Mouse (Mus musculus): Measurements from ENCODE around the gene Slc22a13. TPM values are rescaled to one million over a fixed set of nuclear protein-coding genes. Genes with fewer than 3 reads are reported as not detected.
A peak's percentile ranks its signal among the peaks of the same experiment; 100 is the strongest.
"Not testable (repeated sequence)": the region's sequence is repeated elsewhere in the genome, so short reads cannot be mapped to it uniquely, and the experiment has no call there.

Slc22a13 gene
- not detected for total RNA-seq (2022)

DNA sequence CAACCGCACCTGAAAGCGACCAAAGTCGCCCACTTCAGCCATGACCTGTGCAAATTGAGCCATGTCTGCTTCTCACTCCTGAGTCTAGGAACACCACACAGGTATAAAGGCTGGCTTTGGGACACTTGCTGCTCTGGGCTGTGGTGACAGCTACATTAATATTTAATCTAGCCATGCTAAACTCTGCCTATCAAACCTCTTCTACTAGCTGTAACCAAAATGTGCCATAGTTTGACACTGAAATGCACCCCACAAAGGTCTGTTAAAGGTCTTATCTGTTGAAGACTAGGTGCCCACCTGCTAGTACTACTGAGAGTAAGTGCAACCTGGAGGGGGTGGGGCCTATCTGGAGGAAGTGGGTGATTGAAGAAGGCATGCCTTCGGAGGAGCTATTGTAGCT is at the start of gene Slc22a13:
TSS of gene Slc22a13 (minus strand) at position 101 of the 400 bp plus-strand sequence.
- no peak for DNase-seq (ENCODE audit: low spot score in 2 of 2)

DNA sequence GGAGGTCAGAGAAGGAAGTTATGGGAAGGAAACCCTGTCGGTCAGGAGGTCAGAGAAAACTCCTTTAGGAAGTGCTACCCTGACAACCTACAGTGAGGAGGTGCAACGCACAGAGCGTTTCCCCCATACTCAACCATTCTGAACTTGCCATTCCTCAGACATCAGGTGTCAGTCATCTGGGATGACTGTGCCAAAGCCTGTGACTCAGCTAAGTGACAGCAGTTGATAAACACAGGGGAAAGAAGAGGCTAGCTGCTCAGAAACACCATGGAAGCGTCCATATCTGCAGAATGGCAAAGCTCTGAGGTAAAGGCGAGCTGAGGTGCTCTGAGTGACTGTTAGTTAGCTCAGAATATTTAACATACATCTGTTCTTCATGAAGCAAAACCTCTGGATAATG is 49.2 kb upstream of the Slc22a13 start:
- DNase-seq (ENCODE audit: low spot score in 2 of 2), result no peak

DNA sequence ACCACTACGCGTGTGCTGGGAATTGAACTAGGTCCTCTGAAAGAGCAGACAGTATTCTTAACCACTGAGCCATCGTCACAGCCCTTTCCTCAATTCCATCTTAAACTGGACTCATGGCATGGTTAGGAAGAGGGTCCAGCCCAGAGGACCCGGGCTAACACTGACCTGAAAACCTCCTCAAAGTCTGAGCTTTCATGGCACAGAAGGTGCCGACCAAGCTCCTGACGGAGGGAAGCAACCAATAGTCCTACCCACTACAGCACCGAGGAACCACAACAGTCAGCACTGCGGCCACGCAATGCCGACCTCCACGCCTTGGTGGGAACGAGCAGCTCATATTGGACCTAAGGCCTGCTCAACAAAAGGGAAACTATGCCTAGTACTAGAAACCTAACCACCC is 47.3 kb upstream of the Slc22a13 start:
- DNase-seq (ENCODE audit: low spot score in 2 of 2), result no peak

DNA sequence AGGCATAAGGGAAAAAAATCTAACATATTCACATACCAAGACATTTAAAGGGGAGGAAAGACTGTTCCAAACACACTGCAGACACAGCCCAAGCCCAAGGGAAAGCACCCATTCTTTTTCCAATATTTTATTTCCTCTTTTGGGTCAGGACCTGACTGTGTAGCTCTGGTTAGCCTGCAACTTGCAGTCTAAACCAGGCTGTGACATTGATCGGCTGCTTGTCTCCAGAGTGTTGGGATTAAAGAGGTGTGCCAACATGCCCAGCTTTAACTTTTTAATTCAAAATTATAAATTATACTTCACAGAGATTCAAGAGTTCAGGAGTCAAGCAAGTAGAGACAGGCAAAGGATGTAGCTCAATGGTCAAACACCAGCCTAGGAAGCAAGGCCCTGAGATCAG is 46.2 kb upstream of the Slc22a13 start:
- DNase-seq (ENCODE audit: low spot score in 2 of 2), result no peak

DNA sequence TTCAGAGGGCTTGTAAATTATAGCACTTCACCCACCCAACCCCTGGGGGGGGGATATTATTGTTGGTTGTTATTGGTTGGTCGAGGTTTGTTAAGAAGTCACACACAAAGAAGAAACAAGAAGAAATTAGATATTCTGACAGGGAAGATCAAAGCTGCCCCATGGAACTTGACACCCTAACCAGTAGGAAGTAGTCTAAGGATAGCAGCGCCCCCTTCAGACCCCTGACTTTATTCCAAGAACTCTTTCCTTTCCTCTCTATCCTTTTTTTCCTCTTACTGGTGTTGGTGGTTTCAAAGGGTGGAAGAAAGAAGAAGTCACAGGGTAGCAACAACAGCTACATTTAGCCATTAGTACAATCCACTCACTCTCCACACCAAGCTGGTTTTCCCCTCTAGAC is 45.3 kb upstream of the Slc22a13 start:
- DNase-seq (ENCODE audit: low spot score in 2 of 2), result no peak

DNA sequence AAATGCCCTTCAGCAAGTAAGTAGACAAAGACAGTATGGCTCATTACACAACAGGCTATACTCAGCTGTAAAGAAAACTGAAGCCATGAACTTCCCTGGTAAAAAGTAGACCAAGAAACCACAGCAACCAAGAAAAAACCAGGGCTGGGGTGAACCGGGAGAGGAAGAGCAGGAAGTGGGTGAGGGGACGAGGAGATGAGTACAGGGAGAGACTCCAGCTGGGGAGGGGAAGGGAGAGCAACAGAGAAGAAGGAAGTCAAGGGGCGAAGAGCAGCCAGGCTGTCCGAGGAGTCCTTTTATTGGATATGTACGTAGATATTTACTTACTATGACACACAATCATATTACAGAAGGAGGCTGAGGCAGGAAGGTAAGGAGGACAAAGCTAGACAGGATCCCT is 39.1 kb upstream of the Slc22a13 start:
- no peak for DNase-seq (ENCODE audit: low spot score in 2 of 2)

DNA sequence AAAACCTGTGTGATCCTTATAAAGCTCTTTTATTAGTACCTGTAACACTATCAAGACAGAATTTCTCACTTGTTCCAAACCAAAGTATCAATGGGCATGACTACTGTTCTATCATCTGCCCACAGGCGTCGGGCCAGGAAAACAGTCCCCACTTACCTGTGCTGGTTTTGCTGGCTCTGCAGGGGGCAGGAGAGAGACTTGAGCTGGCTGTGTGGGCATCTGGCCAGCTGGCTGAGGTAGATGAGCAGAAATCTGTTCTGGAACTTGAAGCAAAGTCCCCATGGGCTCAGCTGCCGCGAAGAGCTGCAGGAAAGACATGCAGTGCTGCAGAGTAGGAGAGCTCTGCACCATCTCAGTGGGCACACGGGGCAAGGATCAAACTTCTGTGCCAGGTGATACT is 37.9 kb upstream of the Slc22a13 start:
- DNase-seq (ENCODE audit: low spot score in 2 of 2), result peak in 1 of 2 experiments; percentile 40

DNA sequence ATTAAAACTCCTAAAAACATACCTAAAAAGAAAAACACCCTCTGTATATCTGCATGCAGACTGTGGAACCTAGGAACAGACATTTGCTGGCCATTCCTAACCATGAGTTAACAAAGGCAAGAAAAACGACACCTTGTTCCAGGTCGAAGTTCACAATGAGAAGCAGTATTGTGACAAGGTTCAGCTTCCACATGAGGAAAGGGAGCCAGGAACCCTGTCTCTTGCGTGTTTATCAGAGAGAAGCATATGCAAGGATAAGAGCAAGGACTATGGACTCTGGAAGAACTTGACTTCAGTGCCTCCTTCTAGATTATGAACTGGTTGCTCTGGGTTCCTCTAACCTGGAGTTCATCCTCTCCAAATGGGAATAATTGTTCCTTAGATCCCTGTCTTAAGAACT is 35.1 kb upstream of the Slc22a13 start:
- DNase-seq (ENCODE audit: low spot score in 2 of 2), result no peak

DNA sequence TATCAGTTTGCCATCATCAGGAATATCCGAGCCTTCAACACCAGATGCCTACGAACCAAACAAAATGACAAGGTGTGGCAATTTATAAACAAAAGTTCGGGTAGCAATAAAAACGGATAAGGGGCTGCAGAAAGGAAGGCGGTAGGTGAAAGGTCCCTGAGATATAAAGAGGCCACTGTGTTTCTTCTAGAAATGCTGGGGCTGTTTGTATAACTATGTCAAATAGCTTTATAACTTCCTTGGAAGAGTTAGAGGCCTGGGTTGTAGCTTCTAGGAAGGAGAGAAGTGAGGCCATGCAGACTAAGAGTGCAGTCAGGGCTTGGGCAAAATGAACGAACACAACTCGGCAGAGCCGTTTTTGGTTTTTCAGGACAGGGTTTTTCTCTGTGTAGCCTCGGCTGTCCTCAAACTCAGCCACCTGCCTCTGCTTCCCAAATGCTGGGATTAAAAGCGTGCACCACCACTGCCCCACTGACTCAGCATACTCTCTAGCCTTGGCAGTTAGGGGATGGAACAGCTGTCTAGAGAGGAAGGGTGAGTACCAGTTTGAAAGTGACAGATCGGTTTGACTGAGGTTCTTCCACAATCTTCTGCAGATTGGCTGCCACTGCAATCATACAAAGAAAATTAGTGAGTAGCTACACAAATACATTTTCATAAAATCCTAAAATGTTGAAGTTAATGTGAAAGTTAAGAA is 32.4 kb upstream of the Slc22a13 start:
- DNase-seq (ENCODE audit: low spot score in 2 of 2), result no peak

DNA sequence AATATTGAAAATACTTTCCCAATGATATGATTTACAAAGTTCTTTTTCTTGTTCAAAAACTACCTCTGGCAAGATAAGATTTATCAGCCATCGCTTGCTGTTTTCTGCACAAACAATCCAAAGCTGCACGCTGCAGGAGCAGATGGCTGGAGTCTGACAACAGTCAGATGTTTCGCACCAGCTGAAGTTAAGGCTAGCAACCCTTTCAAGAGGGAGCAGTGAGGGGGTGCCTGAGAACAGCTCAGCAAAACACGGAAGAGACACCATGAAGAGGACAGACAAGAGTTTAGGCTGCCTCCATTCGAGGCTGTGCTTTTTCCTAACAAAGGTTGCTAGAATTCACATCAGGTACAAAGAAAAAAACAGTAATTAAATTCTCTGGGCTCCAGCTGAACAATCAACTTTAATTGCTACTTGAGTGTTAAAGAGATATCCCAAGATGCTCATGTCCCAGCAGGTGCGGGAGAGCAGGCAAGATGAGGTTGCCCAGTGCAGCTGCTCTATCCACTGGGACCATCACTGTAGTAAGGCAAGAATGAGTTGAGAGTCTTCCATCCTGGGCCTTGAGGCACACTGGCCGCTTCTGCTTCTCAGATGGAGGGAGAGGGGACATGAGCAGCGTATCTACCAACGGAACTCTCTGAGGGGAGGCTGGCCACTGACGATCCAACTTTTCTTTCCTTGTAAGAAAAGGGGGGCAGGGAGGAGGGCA is 31.5 kb upstream of the Slc22a13 start:
- DNase-seq (ENCODE audit: low spot score in 2 of 2), result no peak

DNA sequence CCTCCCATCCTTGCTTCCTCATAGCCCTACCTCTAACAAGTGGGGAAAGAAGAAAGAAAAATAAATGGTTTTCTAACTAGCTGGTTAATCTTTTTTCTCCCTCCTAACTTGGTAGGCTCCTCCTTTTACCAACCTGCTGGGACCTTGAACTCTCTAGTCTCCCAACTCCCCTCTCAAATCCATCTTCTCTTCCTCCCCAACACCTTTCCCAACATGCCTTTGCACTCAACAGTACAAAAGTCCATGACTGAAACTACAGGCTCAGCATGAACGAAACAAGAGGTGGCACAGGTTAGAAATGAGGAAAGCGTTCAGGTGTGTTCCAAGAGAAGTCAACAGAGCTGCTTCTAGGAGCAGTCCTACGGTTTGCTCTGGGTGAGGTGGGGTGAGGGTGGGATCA is 30.4 kb upstream of the Slc22a13 start:
- DNase-seq (ENCODE audit: low spot score in 2 of 2), result no peak

DNA sequence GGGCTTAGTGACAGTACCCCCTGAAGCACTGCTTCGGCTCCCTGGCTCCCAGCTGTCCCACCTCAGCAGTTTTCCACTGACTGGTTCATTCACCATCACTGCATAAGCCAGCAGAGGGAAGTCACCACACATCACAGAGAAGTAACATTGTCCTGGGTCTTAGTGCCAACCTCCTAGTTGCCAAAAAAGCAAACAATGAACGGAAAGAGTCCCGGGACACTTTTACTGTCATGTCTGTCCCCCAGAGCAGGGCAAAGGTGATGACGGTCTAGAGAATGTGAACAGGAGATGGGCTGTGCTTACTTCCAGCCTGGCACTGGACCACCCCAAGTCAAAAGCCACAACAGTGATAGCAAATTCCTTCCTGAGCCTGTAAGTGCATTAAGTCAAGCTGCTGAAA is 29.9 kb upstream of the Slc22a13 start:
- no peak for DNase-seq (ENCODE audit: low spot score in 2 of 2)

DNA sequence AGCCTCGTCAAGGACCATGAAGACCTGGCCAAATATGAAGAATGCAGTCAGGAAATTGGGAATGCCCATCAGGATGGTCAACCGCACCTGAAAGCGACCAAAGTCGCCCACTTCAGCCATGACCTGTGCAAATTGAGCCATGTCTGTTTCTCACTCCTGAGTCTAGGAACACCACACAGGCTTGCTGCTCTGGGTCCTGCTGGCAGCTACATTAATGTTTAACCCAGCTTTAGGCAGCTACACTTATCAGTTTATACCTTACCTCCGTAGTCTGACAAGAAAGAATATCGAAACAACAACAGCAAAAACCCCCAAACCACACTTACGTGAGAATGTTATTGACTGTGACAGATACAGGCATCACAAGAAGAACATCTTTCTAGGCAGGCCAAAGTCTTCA is 22.7 kb upstream of the Slc22a13 start:
- no peak for DNase-seq (ENCODE audit: low spot score in 2 of 2)

DNA sequence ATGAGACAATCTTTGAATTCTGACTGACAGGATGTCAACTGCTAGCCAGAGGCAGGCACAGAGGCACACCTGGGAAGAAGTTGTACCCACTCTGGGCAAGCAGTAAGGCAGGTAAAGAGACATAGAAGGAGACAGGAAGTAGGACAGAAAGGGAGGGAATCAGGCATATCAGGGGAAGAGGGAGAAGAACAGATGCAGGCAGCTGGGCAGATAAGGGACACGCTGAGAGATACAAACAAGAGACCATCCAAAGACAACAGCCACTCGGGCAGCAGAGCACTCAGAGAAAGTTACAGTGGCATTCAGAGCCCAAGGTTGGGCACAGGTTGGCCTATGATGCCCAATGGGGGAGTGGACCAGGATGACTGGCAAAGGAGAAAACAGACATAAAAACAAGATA is 21.9 kb upstream of the Slc22a13 start:
- no peak for DNase-seq (ENCODE audit: low spot score in 2 of 2)

DNA sequence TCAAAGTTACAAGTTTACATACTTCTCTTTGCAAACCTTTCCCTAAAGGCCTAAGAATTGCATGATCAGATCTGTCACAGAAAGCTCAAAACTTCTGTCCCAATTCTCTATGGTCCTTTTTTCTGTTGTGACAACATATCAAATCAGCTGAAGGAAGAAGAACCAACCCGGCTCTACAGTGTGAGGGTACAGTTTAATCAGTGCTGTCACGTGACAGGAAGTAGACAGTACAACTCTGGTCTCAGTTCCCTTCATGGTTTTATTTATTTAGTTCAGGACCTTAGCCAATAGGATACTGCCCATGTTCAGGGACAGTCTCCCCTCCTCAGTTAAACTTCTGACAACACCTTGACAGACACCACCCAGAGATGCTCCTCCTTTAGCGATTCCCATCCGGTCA is 11.4 kb upstream of the Slc22a13 start:
- DNase-seq (ENCODE audit: low spot score in 2 of 2), result no peak

DNA sequence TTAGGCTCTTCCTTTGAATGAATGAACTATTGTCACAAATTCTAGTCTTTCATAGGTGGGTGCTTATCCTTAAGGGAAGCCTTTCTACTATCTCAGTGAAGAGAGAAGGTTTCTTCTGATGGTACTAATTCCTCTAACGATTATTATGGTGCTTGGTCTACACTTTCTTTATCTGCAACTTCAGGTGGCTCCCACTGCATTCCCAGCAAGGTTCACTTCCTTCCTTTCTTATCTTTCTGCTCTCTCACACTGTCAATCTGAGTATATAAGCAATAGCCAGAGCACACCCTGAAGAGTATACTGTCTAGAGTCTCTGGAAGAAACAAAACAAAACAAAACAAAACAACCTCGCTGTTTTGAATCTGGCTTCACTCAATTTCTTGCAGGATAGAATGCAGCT is 10.8 kb upstream of the Slc22a13 start:
- DNase-seq (ENCODE audit: low spot score in 2 of 2), result no peak

DNA sequence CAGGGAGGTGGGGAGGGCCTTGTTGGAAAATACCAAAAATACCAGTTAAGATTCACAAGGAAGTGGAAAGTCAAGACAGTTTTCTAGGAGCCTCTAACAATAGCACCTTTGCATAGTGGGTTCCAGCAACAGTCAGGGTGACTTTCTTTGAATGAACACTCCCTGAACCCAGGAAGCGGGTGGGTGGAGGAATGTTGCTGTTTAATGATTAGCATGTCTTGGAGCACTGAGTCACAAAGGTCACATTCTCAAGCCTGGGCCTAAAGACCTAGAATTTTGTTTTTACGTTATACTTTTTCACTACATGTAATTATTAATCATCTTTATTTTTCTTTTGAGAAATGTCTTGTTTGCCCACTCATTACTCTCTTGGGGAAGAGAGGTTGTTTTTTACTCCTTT is 6.4 kb upstream of the Slc22a13 start:
- DNase-seq (ENCODE audit: low spot score in 2 of 2), result not testable (repeated sequence)

DNA sequence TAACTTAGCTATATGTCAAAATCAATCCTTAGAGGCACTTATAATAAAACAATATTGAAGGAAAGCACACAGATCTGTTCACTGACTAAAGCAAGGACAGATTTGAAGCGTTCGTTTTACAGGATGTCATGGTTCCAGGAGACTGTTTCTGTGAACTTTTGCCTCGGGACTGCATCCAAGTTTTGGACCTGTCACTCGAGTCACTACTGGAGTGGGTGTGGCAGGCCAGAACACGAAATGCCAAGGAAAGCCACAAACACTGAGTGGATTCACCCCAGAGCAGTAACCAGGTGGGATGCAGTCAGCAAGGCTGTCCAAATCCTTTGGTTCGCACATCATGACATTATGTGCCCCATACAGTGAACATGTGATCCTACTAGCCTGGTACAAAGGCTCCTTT is 5.7 kb upstream of the Slc22a13 start:
- no peak for DNase-seq (ENCODE audit: low spot score in 2 of 2)

DNA sequence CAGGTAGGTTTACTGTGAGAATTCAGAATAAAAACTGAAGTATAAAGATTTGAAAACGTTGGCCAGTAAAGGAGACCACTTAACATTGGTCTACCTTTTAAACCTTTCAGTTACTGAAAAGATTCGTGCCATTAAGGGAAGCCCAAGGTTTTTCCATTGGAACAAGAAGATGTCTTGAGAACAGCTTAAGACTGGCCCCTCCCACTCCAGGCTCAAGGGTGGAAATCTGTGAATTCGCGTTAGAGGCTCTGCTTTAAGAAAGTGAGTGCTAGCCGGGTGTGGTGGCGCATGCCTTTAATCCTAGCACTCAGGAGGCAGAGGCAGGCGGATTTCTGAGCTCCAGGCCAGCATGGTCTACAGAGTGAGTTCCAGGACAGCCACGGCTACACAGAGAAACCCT is 4.1 kb upstream of the Slc22a13 start:
- DNase-seq (ENCODE audit: low spot score in 2 of 2), result no peak

DNA sequence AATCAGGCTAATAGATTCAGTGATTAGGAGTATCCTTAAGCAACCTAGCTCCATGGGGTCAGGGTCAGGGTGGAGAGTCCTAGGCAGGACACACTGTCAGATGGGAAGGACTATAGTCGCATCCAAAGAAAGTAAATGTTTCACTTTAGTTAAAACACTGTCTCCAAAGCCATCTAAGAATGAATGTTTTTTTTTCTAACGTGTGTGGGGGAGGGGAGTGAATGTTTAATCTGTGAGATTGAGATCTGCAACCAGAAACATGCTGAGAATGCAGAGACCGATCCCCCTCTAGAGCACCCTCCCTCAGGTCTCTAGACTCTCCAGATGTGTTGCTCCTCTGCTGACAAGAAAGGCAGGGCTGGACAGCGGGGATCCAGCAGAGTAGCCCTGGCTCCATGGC is 1.8 kb downstream of the Slc22a13 start:
- DNase-seq (ENCODE audit: low spot score in 2 of 2), result no peak

DNA sequence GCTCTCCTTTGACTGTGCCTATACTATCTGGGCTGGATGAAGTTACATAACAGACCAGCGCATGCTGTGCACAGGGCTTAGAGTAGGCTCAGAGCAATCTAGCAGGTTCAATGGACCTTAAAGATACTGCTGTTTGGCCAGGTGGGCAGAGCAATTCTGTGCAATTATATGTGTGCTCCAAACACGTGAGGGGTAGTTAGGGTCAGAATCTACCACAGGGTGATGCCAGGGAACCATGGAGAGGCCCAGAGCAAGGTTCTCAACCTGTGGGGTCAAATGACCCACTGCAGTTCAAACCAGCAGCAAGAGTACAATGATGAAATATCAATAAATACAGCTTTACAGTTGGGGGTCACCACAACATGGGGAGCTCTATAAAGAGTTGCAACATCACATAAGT is 2.2 kb downstream of the Slc22a13 start:
- DNase-seq (ENCODE audit: low spot score in 2 of 2), result no peak

DNA sequence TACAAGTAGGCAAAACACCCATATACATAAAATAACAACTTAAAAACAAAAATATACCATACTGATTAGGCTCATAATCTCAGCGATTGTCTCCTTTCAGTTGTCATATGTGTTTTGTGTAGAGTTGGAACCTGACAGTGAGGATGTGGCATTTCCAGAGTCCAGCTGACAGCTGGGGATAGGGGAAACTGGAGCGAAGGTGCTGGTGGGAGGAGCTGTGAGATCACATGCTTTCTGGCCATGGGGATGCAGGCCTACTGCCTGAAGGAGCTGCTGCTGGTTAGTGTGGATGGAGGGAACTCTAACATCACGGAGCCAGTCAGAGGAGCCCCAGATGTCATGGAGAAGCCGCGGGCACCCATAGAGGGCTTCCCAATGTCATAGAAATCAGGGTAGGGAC is 3.1 kb downstream of the Slc22a13 start:
- DNase-seq (ENCODE audit: low spot score in 2 of 2), result no peak

DNA sequence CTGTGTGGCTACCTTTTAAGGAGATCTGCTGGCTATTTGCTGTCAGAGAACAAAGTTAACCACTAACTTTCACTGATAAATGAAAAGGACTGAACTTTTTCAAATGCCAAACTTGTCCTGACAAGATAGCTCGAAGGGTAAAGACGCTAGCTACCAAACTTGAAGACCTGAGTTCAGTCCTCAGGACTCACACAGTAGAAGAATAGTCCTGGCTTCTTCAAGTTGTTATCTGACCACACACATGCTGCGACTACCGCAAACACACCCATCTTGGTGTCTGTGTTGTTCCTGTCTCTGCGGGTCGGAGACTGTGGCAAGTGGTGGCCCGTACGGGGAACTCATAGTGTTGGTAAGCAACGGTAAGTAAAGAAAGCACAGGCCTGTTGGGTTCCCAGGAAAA is 5.3 kb downstream of the Slc22a13 start:
- DNase-seq (ENCODE audit: low spot score in 2 of 2), result no peak

All from gastrocnemius, adult 8-10 months (tissue).